In the genomic region with DNA sequence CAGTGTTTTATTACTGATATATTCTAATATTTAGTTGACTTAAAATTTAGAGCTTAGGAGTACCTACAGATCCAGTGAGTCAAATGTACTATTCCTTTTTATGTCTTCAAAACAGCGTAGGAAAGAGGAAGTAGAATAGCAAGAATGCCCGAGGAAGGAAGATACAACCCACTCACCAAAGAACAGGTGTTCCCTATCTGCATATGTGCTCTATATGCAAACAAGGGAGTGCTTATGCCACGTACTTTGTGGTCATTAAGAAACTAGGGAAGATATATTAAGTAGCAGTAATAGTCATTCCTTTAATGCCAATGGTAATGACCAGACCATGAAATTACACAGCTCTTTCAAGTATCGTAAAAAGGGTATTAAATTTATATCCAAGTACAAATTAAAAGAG, we compare ENCODE assay signal across 32 mouse cellular contexts.
"Had no signal": no experiment of that assay in that cellular context is flagged by ENCODE, and none has a peak within 500 bp of the region (broad histone marks: within the 10 kb centered on the region; RNA-seq: fewer than 3 reads in every experiment).

No protein-coding gene starts in this region.

- H3K27me3 ChIP-seq: limb, embryonic 12.5 days; limb, embryonic 13.5 days; limb, embryonic 15.5 days; liver, embryonic 12.5 days; liver, embryonic 13.5 days; liver, embryonic 15.5 days; lung, embryonic 15.5 days; megakaryocyte, embryonic 14.5 days; midbrain, embryonic 12.5 days; midbrain, embryonic 13.5 days; midbrain, embryonic 15.5 days had no signal

- H3K9me3 ChIP-seq: limb, embryonic 10.5 days; limb, embryonic 12.5 days; limb, embryonic 13.5 days; limb, embryonic 15.5 days; liver, embryonic 12.5 days; liver, embryonic 13.5 days; liver, embryonic 15.5 days; lung, embryonic 15.5 days; megakaryocyte, embryonic 14.5 days; midbrain, embryonic 10.5 days; midbrain, embryonic 12.5 days; midbrain, embryonic 13.5 days; midbrain, embryonic 15.5 days had no signal

- H3K9ac ChIP-seq: limb, embryonic 12.5 days; limb, embryonic 13.5 days; limb, embryonic 15.5 days; liver, embryonic 12.5 days; liver, embryonic 13.5 days; liver, embryonic 14.5 days; liver, embryonic 15.5 days; liver, postnatal 0 days; lung, embryonic 14.5 days; lung, embryonic 15.5 days; midbrain, embryonic 12.5 days; midbrain, embryonic 13.5 days; midbrain, embryonic 15.5 days had no signal

- DNase-seq: left cerebral cortex, postnatal 4 days; liver; liver, embryonic 13.5 days; liver, postnatal 0 days; lung, adult 18-20 months; lung, adult 2 months; lung, embryonic 14.5 days; lung, postnatal 10 days; lung, postnatal 14 days; lung, postnatal 36 days; lung, postnatal 4 days; midbrain, embryonic 14.5 days had no signal

- H3K4me1 ChIP-seq: limb, embryonic 10.5 days; limb, embryonic 12.5 days; limb, embryonic 13.5 days; limb, embryonic 15.5 days; liver, embryonic 12.5 days; liver, embryonic 13.5 days; liver, embryonic 15.5 days; lung, embryonic 15.5 days; megakaryocyte, embryonic 14.5 days; midbrain, embryonic 10.5 days; midbrain, embryonic 12.5 days; midbrain, embryonic 13.5 days; midbrain, embryonic 15.5 days had no signal

- H3K27ac ChIP-seq: left cerebral cortex, adult 2 months; limb, embryonic 10.5 days; limb, embryonic 12.5 days; limb, embryonic 13.5 days; limb, embryonic 15.5 days; liver, embryonic 12.5 days; liver, embryonic 13.5 days; liver, embryonic 14.5 days; liver, embryonic 15.5 days; lung, embryonic 15.5 days; macrophage; midbrain, embryonic 10.5 days; midbrain, embryonic 12.5 days; midbrain, embryonic 13.5 days; midbrain, embryonic 15.5 days had no signal

- H3K4me2 ChIP-seq: limb, embryonic 12.5 days; limb, embryonic 13.5 days; limb, embryonic 15.5 days; liver, embryonic 11.5 days; liver, embryonic 12.5 days; liver, embryonic 13.5 days; liver, embryonic 15.5 days; lung, embryonic 14.5 days; lung, embryonic 15.5 days; midbrain, embryonic 11.5 days; midbrain, embryonic 12.5 days; midbrain, embryonic 13.5 days; midbrain, embryonic 15.5 days had no signal

- ATAC-seq: liver, embryonic 12.5 days; liver, postnatal 0 days; lung, postnatal 0 days; midbrain, embryonic 13.5 days; midbrain, embryonic 15.5 days; midbrain, embryonic 16.5 days had no signal

- H3K4me3 ChIP-seq: left cerebral cortex, adult 2 months; limb, embryonic 10.5 days; limb, embryonic 12.5 days; limb, embryonic 13.5 days; limb, embryonic 15.5 days; liver, embryonic 12.5 days; liver, embryonic 13.5 days; liver, embryonic 15.5 days; lung, embryonic 15.5 days; megakaryocyte, embryonic 14.5 days; midbrain, embryonic 10.5 days; midbrain, embryonic 12.5 days; midbrain, embryonic 13.5 days; midbrain, embryonic 15.5 days; myocyte had no signal

- H3K36me3 ChIP-seq: limb, embryonic 10.5 days; limb, embryonic 12.5 days; limb, embryonic 13.5 days; limb, embryonic 15.5 days; liver, embryonic 12.5 days; liver, embryonic 13.5 days; liver, embryonic 15.5 days; lung, embryonic 15.5 days; midbrain, embryonic 10.5 days; midbrain, embryonic 12.5 days; midbrain, embryonic 13.5 days; midbrain, embryonic 15.5 days had no signal
